Mouse (Mus musculus) B cell, adult 2 months (primary cell): ENCODE data around the gene Nell2.
"Not testable (repeated sequence)": the region's sequence is repeated elsewhere in the genome, so short reads cannot be mapped to it uniquely, and the experiment has no call there.

ENCODE experiments used
- DNase-seq, 2 experiments: peaks; one replicate each; pipeline ENCODE4 v3.0.0; 2022

Nell2 gene

GRCm38 (mm10) chr15:95333229-95333628 is 195.1 kb downstream of the Nell2 start:
- no peak for DNase-seq

- DNase-seq, result no peak
These were observed 197.4 kb downstream of the Nell2 start for GRCm38 (mm10) chr15:95330926-95331325.

GRCm38 (mm10) chr15:95322744-95323143 is 205.6 kb downstream of the Nell2 start:
- DNase-seq, result no peak

GRCm38 (mm10) chr15:95316626-95317025 is 211.7 kb downstream of the Nell2 start:
- DNase-seq, result no peak

GRCm38 (mm10) chr15:95314808-95315145 is 213.6 kb downstream of the Nell2 start:
- DNase-seq, result no peak

- DNase-seq, result no peak
These were observed 214.1 kb downstream of the Nell2 start for GRCm38 (mm10) chr15:95314121-95314807.

- DNase-seq, result no peak
These were observed 215.1 kb downstream of the Nell2 start for GRCm38 (mm10) chr15:95313286-95313685.

GRCm38 (mm10) chr15:95304102-95304501 is 224.3 kb downstream of the Nell2 start:
- DNase-seq, result no peak

- DNase-seq, result no peak
These were observed 231.8 kb downstream of the Nell2 start for GRCm38 (mm10) chr15:95296561-95296960.

- no peak for DNase-seq
These were observed 239.3 kb downstream of the Nell2 start for GRCm38 (mm10) chr15:95289047-95289446.

GRCm38 (mm10) chr15:95285199-95285598 is 243.2 kb downstream of the Nell2 start:
- DNase-seq, result no peak

- no peak for DNase-seq
These were observed 247.4 kb downstream of the Nell2 start for GRCm38 (mm10) chr15:95280986-95281385.

GRCm38 (mm10) chr15:95278001-95278400 is 250.4 kb downstream of the Nell2 start:
- no peak for DNase-seq

- DNase-seq, result no peak
These were observed 251.8 kb downstream of the Nell2 start for GRCm38 (mm10) chr15:95276556-95276955.

- no peak for DNase-seq
These were observed 252.8 kb downstream of the Nell2 start for GRCm38 (mm10) chr15:95275553-95275952.

- DNase-seq, result no peak
These were observed 255.1 kb downstream of the Nell2 start for GRCm38 (mm10) chr15:95273236-95273635.

GRCm38 (mm10) chr15:95272167-95272566 is 256.2 kb downstream of the Nell2 start:
- DNase-seq, result no peak

GRCm38 (mm10) chr15:95259671-95260450 is 268.5 kb downstream of the Nell2 start:
- DNase-seq, result no peak

- DNase-seq, result no peak
These were observed 271.2 kb downstream of the Nell2 start for GRCm38 (mm10) chr15:95257131-95257530.

- no peak for DNase-seq
These were observed 282.8 kb downstream of the Nell2 start for GRCm38 (mm10) chr15:95245516-95245915.

GRCm38 (mm10) chr15:95243876-95244275 is 284.5 kb downstream of the Nell2 start:
- no peak for DNase-seq

- DNase-seq, result no peak
These were observed 287.2 kb downstream of the Nell2 start for GRCm38 (mm10) chr15:95241161-95241560.

- not testable (repeated sequence) for DNase-seq
These were observed 291.3 kb downstream of the Nell2 start for GRCm38 (mm10) chr15:95237021-95237420.

- no peak for DNase-seq
These were observed 291.9 kb downstream of the Nell2 start for GRCm38 (mm10) chr15:95236509-95236908.
